Mouse (Mus musculus): ENCODE measurements around the gene AW146154. TPM values are rescaled to one million over a fixed set of nuclear protein-coding genes. Genes with fewer than 3 reads are reported as not detected.

The AW146154 gene
- polyA plus RNA-seq, 1 experiment from 2014 or later = 4.6 TPM

Other genes with a start within 250 kb of the AW146154 start
- gene AI987944, start 106.5 kb downstream of the AW146154 start, polyA plus RNA-seq (2015; fragmentation: Nextera tagmentation; extraction: Ambion mirVana) = 10.1 and 12.4 TPM in 2 replicates
- 0.14 TPM in 2 replicates for gene Vmn2r57, start 51.2 kb downstream of the AW146154 start, polyA plus RNA-seq (2015; fragmentation: Nextera tagmentation; extraction: Ambion mirVana)
- gene Gm20449, start 473 bp downstream of the AW146154 start, polyA plus RNA-seq (2015; fragmentation: Nextera tagmentation; extraction: Ambion mirVana) = 0.06 TPM in 1 of 2 replicates, not detected in the other
- not detected in 2 replicates for gene Gm6871, start 73.8 kb upstream of the AW146154 start, polyA plus RNA-seq (2015; fragmentation: Nextera tagmentation; extraction: Ambion mirVana)
- 6.3 and 6.8 TPM in 2 replicates for gene 2610021A01Rik, start 99.3 kb upstream of the AW146154 start, polyA plus RNA-seq (2015; fragmentation: Nextera tagmentation; extraction: Ambion mirVana)
- gene Zfp788, start 133.3 kb upstream of the AW146154 start, polyA plus RNA-seq (2015; fragmentation: Nextera tagmentation; extraction: Ambion mirVana) = 5.5 and 6.4 TPM in 2 replicates